Mouse (Mus musculus) hindbrain, embryonic 12.5 days (tissue): ENCODE measurements around the gene Tnfaip2. TPM values are rescaled to one million over a fixed set of nuclear protein-coding genes. Genes with fewer than 3 reads are reported as not detected.
A peak's percentile ranks its signal among the peaks of the same experiment; 100 is the strongest.

Source experiments
- ATAC-seq: fragments of 200-750 bp; cut with Nextera tagmentation; 2 replicates; pipeline ENCODE4 v1.8.0; 2017; ENCODE audit warnings: moderate TSS enrichment; ENCODE audit not compliant: low FRiP score
- H3K27ac ChIP-seq: fragments of 300-500 bp; sonication (generic); 2 replicates; pipeline ENCODE4 v1.5.1; 2016; ENCODE audit warnings: mild to moderate bottlenecking
- H3K27me3 ChIP-seq: fragments of 300-500 bp; sonication (generic); 2 replicates; pipeline ENCODE4 v1.6.1; 2016; ENCODE audit warnings: mild to moderate bottlenecking
- H3K36me3 ChIP-seq: fragments of 300-500 bp; sonication (generic); 2 replicates; pipeline ENCODE4 v1.6.1; 2016; ENCODE audit warnings: mild to moderate bottlenecking
- H3K4me1 ChIP-seq: fragments of 300-500 bp; sonication (generic); 2 replicates; pipeline ENCODE4 v1.6.1; 2016
- H3K4me2 ChIP-seq: fragments of 300-500 bp; sonication (generic); replicated peaks from 2 replicates; pipeline ENCODE4 v1.6.1; 2016; ENCODE audit warnings: mild to moderate bottlenecking
- H3K4me3 ChIP-seq: fragments of 300-500 bp; sonication (generic); 2 replicates; pipeline ENCODE4 v1.5.1; 2016; ENCODE audit warnings: mild to moderate bottlenecking
- H3K9ac ChIP-seq: fragments of 300-500 bp; sonication (generic); 2 replicates; pipeline ENCODE4 v1.6.1; 2016; ENCODE audit warnings: mild to moderate bottlenecking, moderate library complexity
- H3K9me3 ChIP-seq: fragments of 300-500 bp; sonication (generic); replicated peaks from 2 replicates; pipeline ENCODE4 v1.6.1; 2016; ENCODE audit warnings: mild to moderate bottlenecking
- whole genome bisulfite sequencing: fragments of 180-500 bp; shearing (Covaris S2); methylation state at CpG from one replicate; pipeline ENCODE4 v1.1.7; 2016; 5-methylcytosine and 5-hydroxymethylcytosine counted together
- polyA plus RNA-seq: library from polyadenylated mRNA; unstranded; fragments of >200 nt; fragmentation: Nextera tagmentation; extraction: Ambion mirVana; gene quantifications from 2 replicates; pipeline ENCODE4 v1.2.1, GENCODE M21; 2016

Gene Tnfaip2
- polyA plus RNA-seq, 1 experiment from 2014 or later, result 4.1 TPM

- Histone ChIP-seq H3K9ac (peak within 1 kb of the TSS; percentile 38; the same call in 1 of the 2 replicates), H3K4me2 (peak within 1 kb of the TSS; percentile 48), H3K36me3 (no peaks in the 10 kb centered on the region), H3K4me3 (peak within 1 kb of the TSS; percentile 12), H3K4me1 (peaks cover 24% of the 10 kb centered on the region), H3K9me3 (no peaks in the 10 kb centered on the region), H3K27me3 (peaks cover 44% of the 10 kb centered on the region), H3K27ac (no peak within 1 kb of the TSS)
- ATAC-seq, result peak; percentile 33
- 2% methylated on average over 17 of the region's 17 CpGs for WGBS
These were observed 25.1 kb upstream of the Tnfaip2 start, which contains the start of gene Exoc3l4 for GRCm38 (mm10) chr12:111416921-111417779. TSS of gene Exoc3l4 (plus strand) at chr12:111417017.

- Histone ChIP-seq H3K4me2 (no peak overlapping the region), H3K4me3 (no peak overlapping the region), H3K9me3 (no peaks in the 10 kb centered on the region), H3K27ac (no peak overlapping the region), H3K36me3 (no peaks in the 10 kb centered on the region), H3K9ac (no peak overlapping the region), H3K27me3 (peaks cover 71% of the 10 kb centered on the region), H3K4me1 (peaks cover 20% of the 10 kb centered on the region)
- no peak for ATAC-seq
- WGBS, result 82% methylated on average over 5 of the region's 5 CpGs
These were observed 22.4 kb upstream of the Tnfaip2 start for GRCm38 (mm10) chr12:111419918-111420317.

GRCm38 (mm10) chr12:111420946-111421709 lies 21.1 kb upstream of the Tnfaip2 start:
- H3K9ac ChIP-seq, result no peak overlapping the region
- H3K27ac ChIP-seq, result no peak overlapping the region
- H3K36me3 ChIP-seq, result no peaks in the 10 kb centered on the region
- no peaks in the 10 kb centered on the region for H3K9me3 ChIP-seq
- H3K27me3 ChIP-seq, result peaks cover 82% of the 10 kb centered on the region
- WGBS, result 56% methylated on average over 7 of the region's 7 CpGs
- ATAC-seq, result no peak
- peaks cover 20% of the 10 kb centered on the region for H3K4me1 ChIP-seq
- no peak overlapping the region for H3K4me2 ChIP-seq
- no peak overlapping the region for H3K4me3 ChIP-seq

- H3K4me3 ChIP-seq, result 0 out of 2 replicates have a peak overlapping the region, but pooled peaks have one; percentile 23
- H3K4me2 ChIP-seq, result no peak overlapping the region
- H3K27ac ChIP-seq, result no peak overlapping the region
- WGBS, result 49% methylated on average over 5 of the region's 5 CpGs
- H3K36me3 ChIP-seq, result no peaks in the 10 kb centered on the region
- no peak overlapping the region for H3K9ac ChIP-seq
- no peaks in the 10 kb centered on the region for H3K9me3 ChIP-seq
- peaks cover 87% of the 10 kb centered on the region for H3K27me3 ChIP-seq
- no peak for ATAC-seq
- peaks cover 6% of the 10 kb centered on the region; the same call in 1 of the 2 replicates for H3K4me1 ChIP-seq
These were observed 19.4 kb upstream of the Tnfaip2 start for GRCm38 (mm10) chr12:111422852-111423251.

- Histone ChIP-seq H3K4me3 (peak overlapping the region; percentile 23), H3K9me3 (no peaks in the 10 kb centered on the region), H3K27me3 (peaks cover 93% of the 10 kb centered on the region), H3K9ac (0 out of 2 replicates have a peak overlapping the region, but pooled peaks have one; percentile 42), H3K4me1 (peaks cover 9% of the 10 kb centered on the region), H3K4me2 (peak overlapping the region; percentile 47), H3K27ac (no peak overlapping the region), H3K36me3 (no peaks in the 10 kb centered on the region)
- WGBS, result 6% methylated on average over 43 of the region's 43 CpGs
- ATAC-seq, result no peak
These were observed 18.6 kb upstream of the Tnfaip2 start for GRCm38 (mm10) chr12:111423570-111424129.

- peaks cover 93% of the 10 kb centered on the region for H3K27me3 ChIP-seq
- 15% methylated on average over 9 of the region's 9 CpGs for WGBS
- peaks cover 18% of the 10 kb centered on the region for H3K4me1 ChIP-seq
These were observed 17.7 kb upstream of the Tnfaip2 start for GRCm38 (mm10) chr12:111424547-111424946.

GRCm38 (mm10) chr12:111425258-111425657 lies 17.0 kb upstream of the Tnfaip2 start:
- no peak overlapping the region for H3K4me2 ChIP-seq
- no peak overlapping the region for H3K27ac ChIP-seq
- WGBS, result 3% methylated on average over 15 of the region's 15 CpGs
- H3K36me3 ChIP-seq, result no peaks in the 10 kb centered on the region
- H3K27me3 ChIP-seq, result peaks cover 93% of the 10 kb centered on the region
- peaks cover 25% of the 10 kb centered on the region for H3K4me1 ChIP-seq
- no peak overlapping the region for H3K4me3 ChIP-seq
- H3K9me3 ChIP-seq, result no peaks in the 10 kb centered on the region
- H3K9ac ChIP-seq, result no peak overlapping the region
- 0 out of 2 replicates have a peak, but pooled peaks have one; percentile 6 for ATAC-seq

More at GRCm38 (mm10) chr12:111424547-111424946, 17.7 kb upstream of the Tnfaip2 start:
- Histone ChIP-seq H3K9me3 (no peaks in the 10 kb centered on the region), H3K9ac (no peak overlapping the region), H3K4me2 (no peak overlapping the region), H3K27ac (no peak overlapping the region), H3K4me3 (no peak overlapping the region), H3K36me3 (no peaks in the 10 kb centered on the region)
- ATAC-seq, result no peak

GRCm38 (mm10) chr12:111425789-111426460 lies 16.3 kb upstream of the Tnfaip2 start:
- Histone ChIP-seq H3K4me2 (no peak overlapping the region; the same call in 1 of the 2 replicates), H3K4me3 (no peak overlapping the region), H3K36me3 (no peaks in the 10 kb centered on the region), H3K4me1 (peaks cover 30% of the 10 kb centered on the region), H3K27me3 (peaks cover 96% of the 10 kb centered on the region), H3K27ac (no peak overlapping the region), H3K9ac (no peak overlapping the region; the same call in 1 of the 2 replicates), H3K9me3 (no peaks in the 10 kb centered on the region)
- WGBS, result 20% methylated on average over 28 of the region's 29 CpGs
- 0 out of 2 replicates have a peak, but pooled peaks have one; percentile 26 for ATAC-seq

GRCm38 (mm10) chr12:111427438-111428113 lies 14.7 kb upstream of the Tnfaip2 start:
- no peak overlapping the region for H3K4me3 ChIP-seq
- H3K27me3 ChIP-seq, result peaks cover 96% of the 10 kb centered on the region
- H3K36me3 ChIP-seq, result no peaks in the 10 kb centered on the region
- no peak overlapping the region for H3K4me2 ChIP-seq
- WGBS, result 49% methylated on average over 12 of the region's 12 CpGs
- no peak overlapping the region for H3K9ac ChIP-seq
- peaks cover 33% of the 10 kb centered on the region for H3K4me1 ChIP-seq
- H3K9me3 ChIP-seq, result no peaks in the 10 kb centered on the region
- no peak overlapping the region for H3K27ac ChIP-seq
- ATAC-seq, result no peak

GRCm38 (mm10) chr12:111428364-111428763 lies 13.9 kb upstream of the Tnfaip2 start:
- 18% methylated on average over 8 of the region's 8 CpGs for WGBS
- Histone ChIP-seq H3K4me2 (peak overlapping the region; percentile 59; the same call in 1 of the 2 replicates), H3K36me3 (no peaks in the 10 kb centered on the region), H3K27ac (no peak overlapping the region), H3K4me3 (0 out of 2 replicates have a peak overlapping the region, but pooled peaks have one; percentile 30), H3K4me1 (peaks cover 33% of the 10 kb centered on the region), H3K9me3 (no peaks in the 10 kb centered on the region), H3K27me3 (peaks cover 92% of the 10 kb centered on the region), H3K9ac (no peak overlapping the region)
- no peak for ATAC-seq
